Mouse (Mus musculus) midbrain, embryonic 14.5 days (tissue): ENCODE data around the gene Trpv2. TPM values are rescaled to one million over a fixed set of nuclear protein-coding genes. Genes with fewer than 3 reads are reported as not detected.

Experiments
- ATAC-seq: fragments of 200-750 bp; cut with Nextera tagmentation; 2 replicates; pipeline ENCODE4 v1.8.0; 2017; ENCODE audit warnings: moderate number of reproducible peaks, moderate library complexity; ENCODE audit not compliant: low FRiP score, low TSS enrichment
- DNase-seq: peaks from one replicate; pipeline ENCODE4 v3.0.0-alpha.2; 2015
- H3K27ac ChIP-seq: fragments of 300-500 bp; sonication (generic); replicated peaks from 2 replicates; pipeline ENCODE4 v1.5.1; 2014; ENCODE audit warnings: mild to moderate bottlenecking, low read depth, low read length, moderate library complexity
- H3K27me3 ChIP-seq: fragments of 300-500 bp; sonication (generic); 2 replicates; pipeline ENCODE4 v1.6.1; 2014; ENCODE audit warnings: low read length, control low read depth, mixed read lengths; ENCODE audit not compliant: control insufficient read depth, insufficient read depth
- H3K36me3 ChIP-seq: fragments of 300-500 bp; sonication (generic); 2 replicates; pipeline ENCODE4 v1.6.1; 2014; ENCODE audit warnings: low read length, control low read depth; ENCODE audit not compliant: control insufficient read depth, insufficient read depth
- H3K4me1 ChIP-seq: fragments of 300-500 bp; sonication (generic); 2 replicates; pipeline ENCODE4 v1.6.1; 2014; ENCODE audit warnings: mild to moderate bottlenecking, antibody characterized with exemption, low read length, control low read depth; ENCODE audit not compliant: control insufficient read depth, insufficient read depth
- H3K4me2 ChIP-seq: fragments of 300-500 bp; sonication (generic); 2 replicates; pipeline ENCODE4 v1.6.1; 2014; ENCODE audit warnings: mild to moderate bottlenecking, low read length, moderate library complexity
- H3K4me3 ChIP-seq: fragments of 300-500 bp; sonication (generic); replicated peaks from 2 replicates; pipeline ENCODE4 v1.5.1; 2014; ENCODE audit warnings: low read depth, low read length
- H3K9ac ChIP-seq: fragments of 300-500 bp; sonication (generic); replicated peaks from 2 replicates; pipeline ENCODE4 v1.6.1; 2014; ENCODE audit warnings: mild to moderate bottlenecking, low read length, moderate library complexity
- H3K9me3 ChIP-seq: fragments of 300-500 bp; sonication (generic); 2 replicates; pipeline ENCODE4 v1.6.1; 2016; ENCODE audit warnings: low read length, control low read depth, mixed read lengths; ENCODE audit not compliant: control insufficient read depth
- WGBS: fragments of 180-500 bp; shearing (Covaris S2); extraction: QIAGEN DNeasy Blood & Tissue Kit; methylation state at CpG from one replicate; pipeline ENCODE4 v1.1.7; 2014; 5-methylcytosine and 5-hydroxymethylcytosine counted together
- polyA plus RNA-seq: library from polyadenylated mRNA; unstranded; fragments of >200 nt; fragmentation: Nextera tagmentation; extraction: Ambion mirVana; gene quantifications from 2 replicates; pipeline ENCODE4 v1.2.1, GENCODE M21; 2014

Trpv2 gene
- polyA plus RNA-seq, 1 experiment from 2014 or later: 26.4 TPM

- H3K9me3 ChIP-seq: no peaks in the 10 kb centered on the region
- H3K4me1 ChIP-seq: peaks cover 37% of the 10 kb centered on the region
- no peak for ATAC-seq
- H3K27me3 ChIP-seq: no peaks in the 10 kb centered on the region
- DNase-seq: no peak
- no peak overlapping the region for H3K27ac ChIP-seq
- H3K4me2 ChIP-seq: peak overlapping the region; percentile 95
- peak overlapping the region; percentile 92 for H3K4me3 ChIP-seq
- H3K9ac ChIP-seq: peak overlapping the region; percentile 25
- 10% methylated on average over 5 of the region's 5 CpGs for WGBS
- H3K36me3 ChIP-seq: peaks cover 53% of the 10 kb centered on the region
These were observed 29.9 kb downstream of the Trpv2 start for GRCm38 (mm10) chr11:62604123-62604706.

GRCm38 (mm10) chr11:62604886-62605618 lies 30.8 kb downstream of the Trpv2 start:
- Histone ChIP-seq H3K9me3 (no peaks in the 10 kb centered on the region), H3K36me3 (peaks cover 55% of the 10 kb centered on the region), H3K4me3 (peak overlapping the region; percentile 92), H3K4me2 (peak overlapping the region; percentile 95), H3K27ac (peak overlapping the region; percentile 37; the same call in 1 of the 2 replicates), H3K27me3 (no peaks in the 10 kb centered on the region), H3K9ac (peak overlapping the region; percentile 43), H3K4me1 (peaks cover 37% of the 10 kb centered on the region)
- ATAC-seq (no peak), DNase-seq (no peak)
- 28% methylated on average over 3 of the region's 3 CpGs for WGBS

GRCm38 (mm10) chr11:62605619-62606298 lies 31.5 kb downstream of the Trpv2 start:
- ATAC-seq (no peak), DNase-seq (no peak)
- peak overlapping the region; percentile 92 for H3K4me3 ChIP-seq
- H3K27ac ChIP-seq: peak overlapping the region; percentile 37; the same call in 1 of the 2 replicates
- 42% methylated on average over 10 of the region's 10 CpGs for WGBS
- no peaks in the 10 kb centered on the region for H3K9me3 ChIP-seq
- H3K4me1 ChIP-seq: peaks cover 37% of the 10 kb centered on the region
- peak overlapping the region; percentile 43 for H3K9ac ChIP-seq
- no peaks in the 10 kb centered on the region for H3K27me3 ChIP-seq
- H3K4me2 ChIP-seq: peak overlapping the region; percentile 95
- H3K36me3 ChIP-seq: peaks cover 55% of the 10 kb centered on the region

- DNase-seq (no peak), ATAC-seq (no peak)
- Histone ChIP-seq H3K9me3 (no peaks in the 10 kb centered on the region), H3K36me3 (peaks cover 55% of the 10 kb centered on the region), H3K27me3 (no peaks in the 10 kb centered on the region), H3K4me1 (peaks cover 37% of the 10 kb centered on the region), H3K4me2 (peak overlapping the region; percentile 95), H3K27ac (peak overlapping the region; percentile 37; the same call in 1 of the 2 replicates), H3K9ac (peak overlapping the region; percentile 20; the same call in 1 of the 2 replicates), H3K4me3 (no peak overlapping the region)
- WGBS: 69% methylated on average over 10 of the region's 10 CpGs
These were observed 32.2 kb downstream of the Trpv2 start for GRCm38 (mm10) chr11:62606299-62607169.

GRCm38 (mm10) chr11:62607170-62607951 lies 33.1 kb downstream of the Trpv2 start:
- H3K4me1 ChIP-seq: peaks cover 38% of the 10 kb centered on the region
- H3K27ac ChIP-seq: peak overlapping the region; percentile 49; the same call in 1 of the 2 replicates
- DNase-seq: no peak
- ATAC-seq: no peak
- peak overlapping the region; percentile 6; the same call in 1 of the 2 replicates for H3K9ac ChIP-seq
- no peak overlapping the region for H3K4me3 ChIP-seq
- WGBS: 57% methylated on average over 10 of the region's 10 CpGs
- no peaks in the 10 kb centered on the region for H3K9me3 ChIP-seq
- no peaks in the 10 kb centered on the region for H3K27me3 ChIP-seq
- H3K36me3 ChIP-seq: peaks cover 55% of the 10 kb centered on the region
- H3K4me2 ChIP-seq: no peak overlapping the region

- Histone ChIP-seq H3K4me2 (no peak overlapping the region), H3K27me3 (no peaks in the 10 kb centered on the region), H3K27ac (no peak overlapping the region), H3K9me3 (no peaks in the 10 kb centered on the region), H3K9ac (no peak overlapping the region), H3K4me3 (no peak overlapping the region), H3K4me1 (peaks cover 43% of the 10 kb centered on the region), H3K36me3 (peaks cover 55% of the 10 kb centered on the region)
- 92% methylated on average over 1 of the region's 1 CpGs for WGBS
- ATAC-seq (no peak), DNase-seq (no peak)
These were observed 33.6 kb downstream of the Trpv2 start for GRCm38 (mm10) chr11:62607952-62608201.

- H3K9ac ChIP-seq: no peak overlapping the region
- no peak for DNase-seq
- no peak overlapping the region for H3K4me3 ChIP-seq
- no peak overlapping the region for H3K27ac ChIP-seq
- no peak for ATAC-seq
- H3K4me1 ChIP-seq: peaks cover 44% of the 10 kb centered on the region
- H3K4me2 ChIP-seq: no peak overlapping the region
- WGBS: 85% methylated on average over 10 of the region's 10 CpGs
- no peaks in the 10 kb centered on the region for H3K27me3 ChIP-seq
- H3K36me3 ChIP-seq: peaks cover 54% of the 10 kb centered on the region
- no peaks in the 10 kb centered on the region for H3K9me3 ChIP-seq
These were observed 34.8 kb downstream of the Trpv2 start for GRCm38 (mm10) chr11:62608826-62609675.
